In genomic region chr1:132113098-132113497, GRCm38 (mm10) we compare ENCODE assay signal across 20 mouse cellular contexts.
"Had no signal": no experiment of that assay in that cellular context is flagged by ENCODE, and none has a peak within 500 bp of the region (broad histone marks: within the 10 kb centered on the region; RNA-seq: fewer than 3 reads in every experiment).

No protein-coding gene starts in this region.

- H3K4me3 ChIP-seq: limb, embryonic 10.5 days; limb, embryonic 13.5 days; liver, embryonic 12.5 days; liver, embryonic 15.5 days; lung, embryonic 15.5 days; midbrain, embryonic 12.5 days; stomach, embryonic 15.5 days had no signal

- ATAC-seq: liver, embryonic 12.5 days; midbrain, embryonic 16.5 days had no signal

- H3K9me3 ChIP-seq: limb, embryonic 10.5 days; limb, embryonic 13.5 days; liver, embryonic 12.5 days; liver, embryonic 15.5 days; lung, embryonic 15.5 days; midbrain, embryonic 12.5 days; stomach, embryonic 15.5 days had no signal

- H3K9ac ChIP-seq: limb, embryonic 13.5 days; liver, embryonic 12.5 days; liver, embryonic 15.5 days; lung, embryonic 15.5 days; midbrain, embryonic 12.5 days; stomach, embryonic 15.5 days had no signal

- H3K36me3 ChIP-seq: limb, embryonic 10.5 days; limb, embryonic 13.5 days; liver, embryonic 12.5 days; liver, embryonic 15.5 days; lung, embryonic 15.5 days; midbrain, embryonic 12.5 days; stomach, embryonic 15.5 days had no signal

- H3K27ac ChIP-seq: limb, embryonic 10.5 days; limb, embryonic 13.5 days; liver, embryonic 12.5 days; liver, embryonic 15.5 days; lung, embryonic 15.5 days; macrophage; midbrain, embryonic 12.5 days; stomach, embryonic 15.5 days had no signal

- H3K27me3 ChIP-seq: limb, embryonic 13.5 days; liver, embryonic 15.5 days; lung, embryonic 15.5 days; midbrain, embryonic 12.5 days; stomach, embryonic 15.5 days had no signal

- H3K4me1 ChIP-seq: liver, embryonic 12.5 days; liver, embryonic 15.5 days; lung, embryonic 15.5 days; midbrain, embryonic 12.5 days; stomach, embryonic 15.5 days had no signal

- H3K4me2 ChIP-seq: limb, embryonic 13.5 days; liver, embryonic 12.5 days; liver, embryonic 15.5 days; lung, embryonic 15.5 days; midbrain, embryonic 12.5 days; stomach, embryonic 15.5 days had no signal

- DNase-seq: kidney, adult 11 months; kidney, adult 9 months; kidney, postnatal 10 days; kidney, postnatal 4 days; liver; right cerebral cortex, adult 18-20 months; right cerebral cortex, postnatal 14 days; right cerebral cortex, postnatal 4 days; spleen, adult 18-20 months; thymus, adult 18-20 months; thymus, postnatal 36 days had no signal
